In genomic region chr8:69399956-69400443, GRCm38 (mm10) we compare ENCODE assay signal across 8 mouse cellular contexts. TPM values are rescaled to one million over a fixed set of nuclear protein-coding genes. Genes with fewer than 3 reads are reported as not detected.
DNase-seq lines count a peak whose midpoint lies in the region; ATAC-seq and TF ChIP-seq lines count a peak whose summit lies in the region.

No protein-coding gene starts in this region.

- no peak for DNase-seq in heart, adult 2 months
- no peak for DNase-seq in heart, postnatal 14 days
- DNase-seq in heart, postnatal 0 days (ENCODE audit: low spot score), result no peak
- DNase-seq in retina, postnatal 1 day, result no peak
- no peak for DNase-seq in gastrocnemius, postnatal 14 days
- no peak for DNase-seq in cerebellum, adult 11-12 months

- no peak for TF ChIP-seq POLR2A in heart, adult 2 months (IDR thresholded peaks at IDR 0.05; ENCODE audit: insufficient read depth, low read depth, low read length)
- TF ChIP-seq POLR2A in ES-Bruce4 (IDR thresholded peaks at IDR 0.05; ENCODE audit: insufficient read depth, low read length), result no peak

- peaks cover 16% of the 10 kb centered on the region for H3K9me3 ChIP-seq in ES-Bruce4 (replicated peaks; ENCODE audit: control insufficient read depth, insufficient read depth, low read length, poor library complexity, severe bottlenecking)
- H3K9me3 ChIP-seq in heart, postnatal 0 days (replicated peaks; ENCODE audit: control insufficient read depth, low read length), result no peaks in the 10 kb centered on the region
- peaks cover 3% of the 10 kb centered on the region; the same call in 1 of the 2 replicates for H3K9me3 ChIP-seq in lung, embryonic 16.5 days (ENCODE audit: control insufficient read depth, low read length)

- peak overlapping the region; percentile 70 for H3K27ac ChIP-seq in heart, adult 2 months
- no peak overlapping the region for H3K27ac ChIP-seq in ES-Bruce4 (ENCODE audit: insufficient read depth, low read length)
- H3K27ac ChIP-seq in heart, postnatal 0 days (ENCODE audit: low read depth), result peak overlapping the region; percentile 85
- H3K27ac ChIP-seq in lung, embryonic 16.5 days (ENCODE audit: low read length), result no peak overlapping the region

- H3K27me3 ChIP-seq in heart, adult 2 months (ENCODE audit: control insufficient read depth, insufficient read depth, low read length), result no peaks in the 10 kb centered on the region
- H3K27me3 ChIP-seq in ES-Bruce4 (ENCODE audit: control insufficient read depth, insufficient read depth, low read length, poor library complexity, severe bottlenecking), result no peaks in the 10 kb centered on the region
- no peaks in the 10 kb centered on the region for H3K27me3 ChIP-seq in heart, postnatal 0 days (ENCODE audit: control insufficient read depth, insufficient read depth, low read length)
- H3K27me3 ChIP-seq in lung, embryonic 16.5 days (ENCODE audit: control insufficient read depth, insufficient read depth, low read depth, low read length), result no peaks in the 10 kb centered on the region

- TF ChIP-seq EP300 in heart, adult 2 months (IDR thresholded peaks at IDR 0.05; ENCODE audit: insufficient read depth, low read depth, low read length), result no peak
- TF ChIP-seq EP300 in ES-Bruce4 (IDR thresholded peaks at IDR 0.05; ENCODE audit: insufficient read depth, low read depth, low read length), result no peak
- no peak for TF ChIP-seq EP300 in heart, postnatal 0 days (IDR thresholded peaks at IDR 0.05; ENCODE audit: low read depth)

- no peaks in the 10 kb centered on the region for H3K36me3 ChIP-seq in heart, adult 2 months (ENCODE audit: control insufficient read depth, insufficient read depth, low read length)
- no peaks in the 10 kb centered on the region for H3K36me3 ChIP-seq in ES-Bruce4 (ENCODE audit: control insufficient read depth, insufficient read depth, low read length, poor library complexity, severe bottlenecking)
- H3K36me3 ChIP-seq in heart, postnatal 0 days (replicated peaks; ENCODE audit: control insufficient read depth, insufficient read depth, low read length), result no peaks in the 10 kb centered on the region
- H3K36me3 ChIP-seq in lung, embryonic 16.5 days (ENCODE audit: control insufficient read depth, insufficient read depth, low read length), result no peaks in the 10 kb centered on the region

- peaks cover 1% of the 10 kb centered on the region; the same call in 1 of the 2 replicates for H3K4me1 ChIP-seq in heart, adult 2 months (ENCODE audit: control insufficient read depth, insufficient read depth, low read length)
- H3K4me1 ChIP-seq in ES-Bruce4 (ENCODE audit: control insufficient read depth, insufficient read depth, low read length), result no peaks in the 10 kb centered on the region
- H3K4me1 ChIP-seq in heart, postnatal 0 days (ENCODE audit: control insufficient read depth, insufficient read depth), result peaks cover 11% of the 10 kb centered on the region; the same call in 1 of the 2 replicates
- H3K4me1 ChIP-seq in lung, embryonic 16.5 days (replicated peaks; ENCODE audit: control insufficient read depth, insufficient read depth, low read length), result peaks cover 4% of the 10 kb centered on the region; the same call in 1 of the 2 replicates

- peak overlapping the region; percentile 96 for H3K4me2 ChIP-seq in heart, postnatal 0 days (ENCODE audit: low read depth, low read length)
- H3K4me2 ChIP-seq in lung, embryonic 16.5 days (ENCODE audit: low read depth, low read length), result peak overlapping the region; percentile 89

- 64% methylated on average over 4 of the region's 4 CpGs for WGBS in heart, adult 2 months
- WGBS in heart, postnatal 0 days, result 73% methylated on average over 4 of the region's 4 CpGs
- WGBS in lung, embryonic 16.5 days, result 52% methylated on average over 4 of the region's 4 CpGs

- ATAC-seq in heart, postnatal 0 days (ENCODE audit: insufficient read depth, low read depth), result no peak
- no peak for ATAC-seq in lung, embryonic 16.5 days (ENCODE audit: low read depth)

- no peak for TF ChIP-seq CTCF in heart, adult 2 months (IDR thresholded peaks at IDR 0.05)
- no peak for TF ChIP-seq CTCF in ES-Bruce4 (IDR thresholded peaks at IDR 0.05; ENCODE audit: low read depth, low read length)
- no peak for TF ChIP-seq CTCF in heart, postnatal 0 days (IDR thresholded peaks at IDR 0.05; ENCODE audit: low read depth)

- intact Hi-C loops in heart, adult 2 months (cut with DNase I), result no loop called here
- intact Hi-C loops in heart, postnatal 14 days (cut with DNase I), result loop anchor here (5.0 kb wide), 1 partner anchor 147 kb away; no protein-coding TSS in a partner anchor
- intact Hi-C loops in gastrocnemius, postnatal 14 days (cut with DNase I; ENCODE audit: low total_unique reads), result no loop called here

- H3K9ac ChIP-seq in heart, adult 2 months (ENCODE audit: low read depth, low read length), result no peak overlapping the region
- peak overlapping the region; percentile 63 for H3K9ac ChIP-seq in ES-Bruce4 (ENCODE audit: low read depth, poor library complexity, severe bottlenecking)
- H3K9ac ChIP-seq in heart, postnatal 0 days (replicated peaks; ENCODE audit: low read depth, low read length), result peak overlapping the region; percentile 94; the same call in 1 of the 2 replicates
- H3K9ac ChIP-seq in lung, embryonic 16.5 days (ENCODE audit: low read length), result peak overlapping the region; percentile 85

- H3K4me3 ChIP-seq in heart, adult 2 months, result peak overlapping the region; percentile 68; the same call in 1 of the 2 replicates
- peak overlapping the region; percentile 74 for H3K4me3 ChIP-seq in ES-Bruce4 (ENCODE audit: low read depth, low read length)
- peak overlapping the region; percentile 62 for H3K4me3 ChIP-seq in heart, postnatal 0 days (ENCODE audit: low read depth, low read length)
- peak overlapping the region; percentile 59 for H3K4me3 ChIP-seq in lung, embryonic 16.5 days (ENCODE audit: low read length)

- H3K79me2 ChIP-seq in heart, adult 2 months (replicated peaks; ENCODE audit: control insufficient read depth, insufficient read depth, low read length), result no peaks in the 10 kb centered on the region

RNA-seq across cellular contexts. Expression of gene Gm9495, which starts 53.4 kb away (rescaled TPM):
- total RNA-seq in heart, adult 2 months (2021), result under 1 TPM in 1 of 2 experiments, not detected in 1; 0.09 TPM
- polyA plus RNA-seq in heart, adult 2 months (2012; rRNA removed), result 0.06 and 0.10 TPM in 2 replicates
- under 1 TPM in 1 of 2 experiments, not detected in 1; 0.14 TPM for total RNA-seq in heart, postnatal 14 days (2021)
- not detected in 2 replicates for polyA plus RNA-seq in ES-Bruce4 (2011; ENCODE audit: insufficient read depth, insufficient read length, low read depth, missing spikeins)
- total RNA-seq in heart, postnatal 0 days (2014; rRNA removed; ENCODE audit: low replicate concordance), result not detected in 2 replicates
- polyA plus RNA-seq in heart, postnatal 0 days (2015; fragmentation: Nextera tagmentation; extraction: Ambion mirVana), result not detected in 2 replicates
- not detected in 2 replicates for polyA plus RNA-seq in lung, embryonic 16.5 days (2015; fragmentation: Nextera tagmentation; extraction: Ambion mirVana)
- not detected for total RNA-seq in gastrocnemius, postnatal 14 days (2021)

Comparison
In these comparisons a context has a peak if more than half of its experiments do, and no peak if none do; other contexts are left out.
1. H3K27ac ChIP-seq: peak in heart, adult 2 months (single experiment) and heart, postnatal 0 days (single experiment); none in ES-Bruce4 (single experiment) and lung, embryonic 16.5 days (single experiment).
2. Peak in every context shown above with its lines, with median percentiles within 50 percentile points of each other: H3K4me3 ChIP-seq.